Mouse (Mus musculus) frontal cortex, postnatal 36 days (tissue): ENCODE measurements at regions not wholly inside any gene's neighbourhood (a gene's known extent, or its start where the extent isn't known, plus 50 kb on each side); places are given as distances from the start of the nearest gene placed in this dataset.
"Not testable (repeated sequence)": the region's sequence is repeated elsewhere in the genome, so short reads cannot be mapped to it uniquely, and the experiment has no call there.

Source experiments
- DNase-seq, 2 experiments: peaks; one replicate each; pipeline ENCODE4 v3.0.0; 2022; ENCODE audit warnings: low spot score in 2 of 2

- DNase-seq: not testable (repeated sequence)
Measured at GRCm38 (mm10) chr1:157622156-157622555, 115.6 kb downstream of the Sec16b start.

GRCm38 (mm10) chr1:157632586-157632985, 126.1 kb downstream of the Sec16b start:
- no peak for DNase-seq

- DNase-seq: no peak
Measured at GRCm38 (mm10) chr1:157633470-157633869, 126.9 kb downstream of the Sec16b start.

- DNase-seq: no peak
Measured at GRCm38 (mm10) chr1:157635776-157636175, 129.2 kb downstream of the Sec16b start.

GRCm38 (mm10) chr1:157643524-157643923, 137.0 kb downstream of the Sec16b start:
- DNase-seq: no peak

GRCm38 (mm10) chr1:157645682-157646421, 139.3 kb downstream of the Sec16b start:
- no peak for DNase-seq

GRCm38 (mm10) chr1:157655446-157655845, 148.9 kb downstream of the Sec16b start:
- peak; percentile 35 to 63 for DNase-seq

- peak; percentile 26 to 49 for DNase-seq
Measured at GRCm38 (mm10) chr1:157669626-157670025, 163.1 kb downstream of the Sec16b start.

- DNase-seq: no peak
Measured at GRCm38 (mm10) chr1:157684356-157684755, 177.8 kb downstream of the Sec16b start.

GRCm38 (mm10) chr1:157695198-157695597, 188.7 kb downstream of the Sec16b start:
- no peak for DNase-seq

- DNase-seq: no peak
Measured at GRCm38 (mm10) chr1:157703639-157704038, 197.1 kb downstream of the Sec16b start.

GRCm38 (mm10) chr1:157705364-157705763, 198.8 kb downstream of the Sec16b start:
- DNase-seq: no peak

- no peak for DNase-seq
Measured at GRCm38 (mm10) chr1:157707256-157707655, 200.7 kb downstream of the Sec16b start.

GRCm38 (mm10) chr1:157709117-157709516, 202.6 kb downstream of the Sec16b start:
- no peak for DNase-seq

- no peak for DNase-seq
Measured at GRCm38 (mm10) chr1:157710870-157711269, 204.3 kb downstream of the Sec16b start.

GRCm38 (mm10) chr1:157712519-157712918, 206.0 kb downstream of the Sec16b start:
- DNase-seq: no peak

- DNase-seq: no peak
Measured at GRCm38 (mm10) chr1:157713851-157714250, 207.3 kb downstream of the Sec16b start.

GRCm38 (mm10) chr1:157715632-157716031, 209.1 kb downstream of the Sec16b start:
- DNase-seq: no peak

- DNase-seq: no peak
Measured at GRCm38 (mm10) chr1:157717131-157717530, 210.6 kb downstream of the Sec16b start.

GRCm38 (mm10) chr1:157721946-157722345, 215.4 kb downstream of the Sec16b start:
- DNase-seq: no peak

GRCm38 (mm10) chr1:157731124-157731523, 224.6 kb downstream of the Sec16b start:
- no peak for DNase-seq

GRCm38 (mm10) chr1:157740725-157741665, 234.5 kb downstream of the Sec16b start:
- no peak for DNase-seq

GRCm38 (mm10) chr1:157745611-157746010, 239.1 kb downstream of the Sec16b start:
- DNase-seq: peak; percentile 74 to 86
